Mouse (Mus musculus): ENCODE results near the gene 4933407L21Rik.

DNA sequence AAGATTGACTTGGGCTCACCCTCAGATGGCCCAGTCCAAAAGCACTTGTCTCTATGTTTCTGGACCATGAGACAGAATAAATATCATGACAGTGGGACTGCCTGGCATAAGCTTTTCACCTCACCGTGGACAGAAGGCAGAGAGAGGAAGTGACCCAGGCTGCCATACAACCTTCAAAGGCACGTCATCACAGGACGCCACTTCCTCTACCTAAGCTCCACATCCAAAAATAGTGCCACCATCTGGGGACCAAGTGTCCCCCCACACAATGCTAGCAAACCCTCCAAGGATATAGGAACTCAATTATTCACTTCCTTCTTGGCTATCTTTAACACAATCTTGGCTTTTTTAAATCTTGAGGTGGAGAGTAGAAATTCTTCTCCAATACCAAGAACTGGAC is 33.8 kb downstream of the 4933407L21Rik start:
- TF ChIP-seq GATA1 (IDR thresholded peaks at IDR 0.05; ENCODE audit: borderline replicate concordance, low read length) (no peak), FLI1 (IDR thresholded peaks at IDR 0.05; ENCODE audit: low read length) (no peak)
